Mouse (Mus musculus): ENCODE measurements around the gene Gbp4.
"Not testable (repeated sequence)": the region's sequence is repeated elsewhere in the genome, so short reads cannot be mapped to it uniquely, and the experiment has no call there.

DNA sequence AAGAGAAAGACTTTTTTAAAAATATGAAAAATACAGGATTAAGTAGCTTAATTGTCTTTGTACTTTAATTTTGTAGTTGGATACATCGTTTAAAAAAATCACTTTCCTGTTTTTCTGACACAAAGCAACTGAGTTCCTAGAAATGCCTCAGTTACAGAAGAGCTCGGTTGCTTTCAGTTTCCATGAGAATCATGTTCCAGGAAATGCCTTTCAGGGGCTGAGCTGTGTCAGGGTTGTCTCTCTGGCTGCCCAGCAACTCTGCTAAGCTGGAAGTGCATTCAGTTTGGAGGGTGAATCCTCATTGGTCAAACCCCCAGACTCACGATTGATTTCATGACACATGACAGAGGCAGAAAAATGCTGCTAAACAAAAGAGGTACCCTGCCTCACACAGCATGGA, 6.3 kb upstream of the Gbp4 start:
- TF ChIP-seq CTCF, EP300 (IDR thresholded peaks at IDR 0.05; ENCODE audit: low read depth): not testable (repeated sequence)

Data from heart, postnatal 0 days (tissue).